ENCODE assay signal across 8 mouse cellular contexts in genomic region chr4:40269430-40270032, GRCm38 (mm10). TPM values are rescaled to one million over a fixed set of nuclear protein-coding genes. Genes with fewer than 3 reads are reported as not detected.
DNase-seq lines count a peak whose midpoint lies in the region; ATAC-seq lines count a peak whose summit lies in the region.

TSS of gene Smim27 (plus strand) at chr4:40269579.
TSS of gene Topors (minus strand) at chr4:40269850.

- H3K9ac ChIP-seq in heart, embryonic 14.5 days (ENCODE audit: low read length) = peak within 1 kb of the TSS; percentile 98
- peak within 1 kb of the TSS; percentile 91 for H3K9ac ChIP-seq in liver, embryonic 13.5 days
- H3K9ac ChIP-seq in stomach, embryonic 16.5 days (ENCODE audit: low read length) = peak within 1 kb of the TSS; percentile 91

- H3K27me3 ChIP-seq in heart, embryonic 14.5 days (ENCODE audit: control insufficient read depth, insufficient read depth, low read length) = no peaks in the 10 kb centered on the region
- H3K27me3 ChIP-seq in liver, embryonic 13.5 days = no peaks in the 10 kb centered on the region
- H3K27me3 ChIP-seq in stomach, embryonic 16.5 days (ENCODE audit: control insufficient read depth, insufficient read depth, low read length) = no peaks in the 10 kb centered on the region

- H3K4me3 ChIP-seq in heart, embryonic 14.5 days (ENCODE audit: control insufficient read depth in 1 of 2, insufficient read depth in 1 of 2, low read depth in 1 of 2, low read length in 2 of 2) = peak within 1 kb of the TSS; percentile 91 to 99
- H3K4me3 ChIP-seq in liver, embryonic 13.5 days (replicated peaks) = peak within 1 kb of the TSS; percentile 73
- H3K4me3 ChIP-seq in stomach, embryonic 16.5 days (replicated peaks; ENCODE audit: low read length) = peak within 1 kb of the TSS; percentile 87

- H3K4me2 ChIP-seq in heart, embryonic 14.5 days (ENCODE audit: low read length) = peak within 1 kb of the TSS; percentile 91
- H3K4me2 ChIP-seq in liver, embryonic 13.5 days = peak within 1 kb of the TSS; percentile 96
- peak within 1 kb of the TSS; percentile 96 for H3K4me2 ChIP-seq in stomach, embryonic 16.5 days (ENCODE audit: low read depth, low read length)

- under 1% methylated on average over 38 of the region's 38 CpGs for WGBS in heart, embryonic 14.5 days
- WGBS in liver, embryonic 13.5 days (ENCODE audit: insufficient replicate concordance) = 0% methylated on average over 38 of the region's 38 CpGs
- under 1% methylated on average over 38 of the region's 38 CpGs for WGBS in stomach, embryonic 16.5 days

- DNase-seq in c-Kit-negative CD71-positive TER-119-positive erythroid progenitor cells, embryonic 14.5 days (ENCODE audit: low read depth, low spot score) = peak; percentile 78
- DNase-seq in fibroblast of lung, adult 2 months (ENCODE audit: low read depth) = peak; percentile 96
- DNase-seq in kidney, postnatal 14 days = peak; percentile 97
- peak; percentile 92 for DNase-seq in liver, embryonic 13.5 days
- peak; percentile 99 for DNase-seq in neural tube, embryonic 10.5 days (ENCODE audit: extremely low spot score, low spot score)

- H3K4me1 ChIP-seq in heart, embryonic 14.5 days (ENCODE audit: control insufficient read depth in 2 of 2, insufficient read depth in 2 of 2, low read length in 2 of 2) = peaks cover 10 to 14% of the 10 kb centered on the region in 2 experiments
- peaks cover 35% of the 10 kb centered on the region for H3K4me1 ChIP-seq in liver, embryonic 13.5 days (replicated peaks)
- peaks cover 25% of the 10 kb centered on the region for H3K4me1 ChIP-seq in stomach, embryonic 16.5 days (ENCODE audit: control insufficient read depth, insufficient read depth, low read length)

- H3K36me3 ChIP-seq in heart, embryonic 14.5 days (ENCODE audit: control insufficient read depth, insufficient read depth, low read length) = peaks cover 54% of the 10 kb centered on the region
- H3K36me3 ChIP-seq in liver, embryonic 13.5 days = peaks cover 36% of the 10 kb centered on the region
- no peaks in the 10 kb centered on the region for H3K36me3 ChIP-seq in stomach, embryonic 16.5 days (ENCODE audit: control insufficient read depth, insufficient read depth, low read length)

- H3K9me3 ChIP-seq in heart, embryonic 14.5 days (ENCODE audit: control insufficient read depth, low read length) = no peaks in the 10 kb centered on the region
- H3K9me3 ChIP-seq in liver, embryonic 13.5 days (replicated peaks) = no peaks in the 10 kb centered on the region
- H3K9me3 ChIP-seq in stomach, embryonic 16.5 days (replicated peaks; ENCODE audit: control insufficient read depth, low read length) = no peaks in the 10 kb centered on the region

- ATAC-seq in CD4-positive, CD25-positive, alpha-beta regulatory T cell, adult 4 months = peak; percentile 90
- ATAC-seq in heart, embryonic 14.5 days (ENCODE audit: insufficient number of reproducible peaks, insufficient read depth, low FRiP score, low read depth) = peak; percentile 95
- ATAC-seq in liver, embryonic 13.5 days (ENCODE audit: low read depth) = peak; percentile 93
- peak; percentile 96 for ATAC-seq in stomach, embryonic 16.5 days (ENCODE audit: insufficient read depth, low FRiP score)

- H3K27ac ChIP-seq in heart, embryonic 14.5 days (replicated peaks in 1 of 2; ENCODE audit: control insufficient read depth in 1 of 2, insufficient read depth in 1 of 2, low read depth in 2 of 2, low read length in 2 of 2) = peak within 1 kb of the TSS; percentile 99 to 100
- peak within 1 kb of the TSS; percentile 93 for H3K27ac ChIP-seq in liver, embryonic 13.5 days
- H3K27ac ChIP-seq in stomach, embryonic 16.5 days (ENCODE audit: low read length) = peak within 1 kb of the TSS; percentile 100

RNA-seq across cellular contexts. Expression of gene Smim27, which starts in this region (rescaled TPM):
- polyA plus RNA-seq in CD4-positive, CD25-positive, alpha-beta regulatory T cell, adult 4 months (2017; shearing (Covaris generic)) = 10 to 100 TPM; 27.6 to 70.5 TPM
- 39.3 and 47.1 TPM in 2 replicates for polyA plus RNA-seq in heart, embryonic 14.5 days (2014; fragmentation: Nextera tagmentation; extraction: Ambion mirVana)
- 20.3 and 26.5 TPM in 2 replicates for polyA plus RNA-seq in liver, embryonic 13.5 days (2015; fragmentation: Nextera tagmentation; extraction: Ambion mirVana)
- polyA plus RNA-seq in stomach, embryonic 16.5 days (2015; fragmentation: Nextera tagmentation; extraction: Ambion mirVana) = 33.6 and 34.4 TPM in 2 replicates

RNA-seq across cellular contexts. Expression of gene Topors, which starts in this region (rescaled TPM):
- 10 to 100 TPM; 20.1 to 23.5 TPM for polyA plus RNA-seq in CD4-positive, CD25-positive, alpha-beta regulatory T cell, adult 4 months (2017; shearing (Covaris generic))
- 28.3 and 30.2 TPM in 2 replicates for polyA plus RNA-seq in heart, embryonic 14.5 days (2014; fragmentation: Nextera tagmentation; extraction: Ambion mirVana)
- polyA plus RNA-seq in liver, embryonic 13.5 days (2015; fragmentation: Nextera tagmentation; extraction: Ambion mirVana) = 18.3 and 21.4 TPM in 2 replicates
- polyA plus RNA-seq in stomach, embryonic 16.5 days (2015; fragmentation: Nextera tagmentation; extraction: Ambion mirVana) = 30.6 and 32.5 TPM in 2 replicates

Comparison
In these comparisons a context has a peak if more than half of its experiments do, and no peak if none do; other contexts are left out.
1. Peak in every context shown above with its lines: DNase-seq, ATAC-seq, H3K4me3 ChIP-seq and H3K27ac ChIP-seq.